Mouse (Mus musculus): ENCODE data around the gene Plp1.

The Plp1 gene

DNA sequence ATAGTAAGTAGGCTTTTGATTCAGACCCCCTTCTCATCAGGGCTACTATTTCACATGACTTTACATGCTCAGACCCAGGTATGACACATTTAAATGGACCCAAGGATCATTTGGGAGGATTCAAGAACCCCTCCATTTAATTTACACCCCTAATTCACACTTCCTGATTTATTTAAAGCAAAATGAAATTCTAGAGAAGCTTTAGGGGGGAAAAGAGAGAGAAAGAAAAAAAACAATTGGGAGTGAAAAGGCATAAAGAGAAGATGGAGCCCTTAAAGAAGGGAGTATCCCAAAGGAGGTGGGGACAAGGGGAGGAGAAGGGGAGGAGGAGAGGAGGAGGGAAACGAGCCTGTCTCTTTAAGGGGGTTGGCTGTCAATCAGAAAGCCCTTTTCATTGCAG, at the start of gene Plp1:
Gene Plp1 (plus strand): TSS at position 301 of the 400 bp plus-strand sequence.
- in situ Hi-C loops (cut with MboI, MseI): loop anchor here in 1 of 2 experiments (5.0 kb wide), 1 partner anchor 195 kb away; no protein-coding TSS in a partner anchor

DNA sequence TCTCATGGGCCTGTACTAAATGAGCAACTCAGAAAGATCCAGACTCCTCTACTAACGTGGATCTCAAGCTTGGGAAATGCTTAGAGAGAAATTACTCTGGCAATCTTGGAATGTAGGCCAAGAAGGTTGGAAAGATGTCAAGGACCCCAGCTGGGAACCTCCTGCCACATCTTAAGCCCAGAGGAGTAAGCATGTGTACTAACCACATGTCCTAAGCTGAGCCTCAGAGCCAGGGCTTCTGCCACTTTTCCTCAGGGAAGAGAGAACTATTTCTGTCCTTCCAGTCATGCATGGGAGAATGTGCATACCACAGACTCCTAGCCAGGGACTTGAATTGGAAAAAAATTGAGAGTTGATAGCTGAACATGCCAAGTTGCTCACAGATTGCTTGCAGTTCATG, 49.4 kb upstream of the Plp1 start:
- in situ Hi-C loops (cut with MboI, MseI): no loop called here

DNA sequence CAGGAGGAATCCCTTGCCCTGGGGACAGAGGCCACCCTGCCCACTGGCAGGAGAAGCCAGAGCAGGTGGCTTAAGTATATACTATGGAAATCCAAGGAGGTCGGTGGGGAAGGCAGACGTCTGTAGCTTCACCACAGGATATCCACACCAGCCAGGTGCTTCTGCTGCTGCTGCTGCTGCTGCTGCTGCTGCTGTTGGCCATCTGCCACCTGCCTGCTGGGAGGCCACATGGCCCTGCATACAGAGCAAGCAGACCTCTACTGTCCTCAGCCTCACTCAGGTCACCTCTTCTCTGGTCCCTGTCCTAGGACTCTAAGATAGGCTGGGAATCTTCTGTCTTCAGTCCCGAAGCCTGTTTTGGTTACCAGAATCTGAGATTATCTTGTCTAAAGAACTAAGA, 44.4 kb upstream of the Plp1 start:
- in situ Hi-C loops (cut with MboI, MseI): no loop called here

DNA sequence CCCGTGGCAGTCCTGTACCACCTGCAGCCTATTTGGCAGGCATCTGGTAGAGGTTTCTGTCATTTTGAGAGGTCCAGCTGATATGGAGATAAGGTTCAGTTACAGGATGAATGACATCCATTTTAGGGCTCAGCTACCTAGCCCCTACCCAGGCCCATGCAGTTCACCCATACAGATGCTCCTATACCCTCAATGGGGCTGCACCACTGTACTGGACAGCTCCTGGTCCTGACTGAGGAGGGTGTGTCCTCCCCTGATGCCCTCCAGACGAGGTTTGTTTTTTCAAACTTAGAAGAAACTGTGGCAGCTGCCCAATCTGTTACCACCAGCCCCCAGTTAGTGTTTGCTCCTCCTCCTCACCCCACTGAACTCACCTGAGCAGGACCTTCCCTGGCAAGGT, 43.2 kb upstream of the Plp1 start:
- in situ Hi-C loops (cut with MboI, MseI): no loop called here

DNA sequence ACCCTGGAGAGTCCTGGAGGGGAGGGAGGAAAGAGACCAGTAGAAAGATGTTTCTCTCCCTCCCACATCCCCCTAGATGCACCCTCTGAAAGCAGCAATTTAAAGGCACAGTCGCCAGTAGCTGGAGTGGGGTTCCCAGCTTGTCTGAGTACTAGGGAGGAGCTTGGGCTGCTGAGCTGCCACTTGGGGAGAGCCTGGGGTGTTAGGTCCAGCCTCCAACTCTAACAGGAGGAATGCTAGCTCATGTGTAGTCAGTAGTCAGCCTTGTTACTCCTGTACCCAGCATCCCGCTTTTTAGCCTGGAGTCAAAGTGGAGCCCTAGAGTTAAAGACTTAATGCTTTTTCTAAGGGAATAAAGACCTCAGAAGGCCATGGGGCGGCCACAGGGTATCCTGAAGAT, 42.4 kb upstream of the Plp1 start, which contains the start of gene Glra4:
Gene Glra4 (minus strand): TSS at position 101 of the 400 bp plus-strand sequence.
- in situ Hi-C loops (cut with MboI, MseI): no loop called here

DNA sequence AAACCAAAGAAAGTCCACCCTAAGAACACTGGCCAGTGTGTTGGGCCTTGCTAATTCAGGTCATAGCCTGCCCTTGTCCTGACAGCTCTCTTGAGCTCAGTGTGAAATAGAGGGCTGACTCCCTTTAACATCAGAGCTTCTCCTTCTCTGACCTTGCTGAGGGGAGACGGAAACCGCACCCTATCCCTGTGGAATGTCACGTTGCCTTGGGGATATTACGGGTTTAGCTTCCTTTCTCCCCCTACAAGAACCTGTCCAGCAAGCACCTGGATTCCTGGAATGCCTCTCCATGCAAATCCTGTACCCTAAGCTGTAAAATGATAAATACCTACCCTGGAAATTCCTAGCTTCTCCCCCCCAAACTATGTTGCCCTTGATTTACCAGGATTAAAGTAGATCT, 33.0 kb upstream of the Plp1 start:
- in situ Hi-C loops (cut with MboI, MseI): no loop called here

DNA sequence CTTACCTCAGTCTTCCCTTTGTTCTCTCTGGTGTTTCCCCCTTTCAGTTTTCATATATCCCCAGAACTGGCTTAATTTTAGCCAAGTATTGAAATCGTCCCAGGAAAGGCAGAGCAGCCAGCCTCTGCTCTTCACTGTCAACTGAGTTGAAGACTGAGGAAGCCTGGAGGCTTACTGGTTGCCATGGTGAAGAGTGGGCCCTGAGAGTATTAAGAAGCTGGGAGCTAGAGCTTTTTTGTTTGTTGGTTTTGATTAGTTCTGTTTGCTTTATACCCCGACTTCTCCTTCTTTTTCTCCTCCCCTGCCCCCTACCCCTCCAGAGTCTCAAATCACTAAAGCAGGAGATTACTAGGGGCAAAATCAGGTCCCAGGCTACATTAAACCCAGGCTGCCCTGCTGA, 25.2 kb upstream of the Plp1 start:
- in situ Hi-C loops (cut with MboI, MseI): no loop called here

DNA sequence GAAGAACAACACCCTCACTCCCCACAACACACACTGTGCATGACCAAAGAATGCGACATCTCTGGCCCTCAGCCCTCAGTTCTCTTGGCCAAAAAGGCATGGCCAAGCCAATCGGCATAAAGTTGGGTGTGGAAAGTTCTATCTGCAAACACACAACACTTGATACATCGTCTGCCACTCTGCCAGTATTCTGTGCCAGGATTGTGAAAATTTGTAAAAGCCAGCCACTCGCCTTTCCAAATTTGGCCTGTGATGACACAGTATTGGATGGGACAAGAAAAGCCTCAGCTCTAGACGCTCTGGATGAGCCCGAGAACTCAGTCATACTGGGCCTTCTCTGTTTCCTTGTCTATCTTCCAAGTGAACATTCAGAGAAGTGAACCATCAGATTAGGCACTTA, 2.7 kb upstream of the Plp1 start:
- in situ Hi-C loops (cut with MboI, MseI): loop anchor here in 1 of 2 experiments (5.0 kb wide), 1 partner anchor 192 kb away; no protein-coding TSS in a partner anchor

DNA sequence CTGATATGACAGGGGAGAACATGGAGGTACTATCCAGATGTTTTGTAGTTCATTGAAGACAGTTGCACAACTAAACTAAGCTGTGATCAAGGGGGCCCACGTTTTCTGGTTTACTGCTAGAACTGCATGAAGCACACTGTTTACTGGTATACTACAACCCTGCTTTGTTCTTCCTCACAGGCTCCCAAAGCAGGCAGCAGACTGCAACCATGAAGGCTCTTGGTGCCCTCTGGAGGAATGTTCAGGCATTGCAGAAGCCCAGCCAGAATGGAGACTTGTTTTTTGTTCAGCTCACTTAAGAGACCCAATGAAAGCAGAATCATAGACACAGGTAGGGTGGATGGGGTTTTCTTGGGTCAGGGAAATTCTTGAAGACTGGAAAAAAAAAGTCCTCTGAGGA, 2.2 kb upstream of the Plp1 start:
- in situ Hi-C loops (cut with MboI, MseI): loop anchor here in 1 of 2 experiments (5.0 kb wide), 1 partner anchor 193 kb away; no protein-coding TSS in a partner anchor

DNA sequence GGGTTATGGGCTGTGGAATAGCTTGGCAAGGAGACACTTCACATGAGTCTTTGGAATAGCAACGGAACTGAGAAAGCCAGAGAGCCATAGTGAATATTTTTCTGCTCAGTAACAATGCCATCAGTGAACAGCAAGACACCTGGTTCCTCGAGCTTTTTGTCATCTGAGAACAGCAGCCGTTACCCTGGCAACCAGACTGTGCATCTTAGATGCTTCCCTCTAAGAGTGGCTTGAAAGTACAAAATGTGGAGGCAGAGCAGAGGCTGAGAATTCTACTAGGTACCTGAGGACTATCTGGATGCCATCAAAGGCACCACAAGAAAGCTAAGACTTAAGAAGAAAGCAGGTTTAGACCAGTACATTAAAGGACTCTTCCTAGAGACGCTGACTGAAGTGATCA, 2.5 kb downstream of the Plp1 start:
- in situ Hi-C loops (cut with MboI, MseI): no loop called here

DNA sequence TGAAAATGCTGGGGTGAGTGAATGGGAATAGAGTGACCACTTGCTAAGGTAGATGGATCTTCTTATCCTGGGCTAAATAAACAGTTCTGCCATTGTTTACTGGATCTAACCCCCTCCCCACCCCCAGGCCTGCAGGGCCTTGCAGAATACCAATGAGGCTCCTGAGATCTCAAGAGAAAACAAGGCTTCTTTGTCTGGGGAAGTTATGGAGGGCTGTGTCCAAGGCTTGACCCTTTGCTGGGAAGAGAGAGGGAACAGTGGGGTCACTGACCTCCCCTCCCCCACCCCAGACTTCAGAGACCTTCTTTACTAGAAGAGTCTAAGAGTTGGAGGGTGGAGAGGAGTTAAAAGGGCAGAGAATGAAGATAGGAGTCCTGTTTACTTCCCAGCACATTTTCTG, 6.1 kb downstream of the Plp1 start:
- in situ Hi-C loops (cut with MboI, MseI): no loop called here

DNA sequence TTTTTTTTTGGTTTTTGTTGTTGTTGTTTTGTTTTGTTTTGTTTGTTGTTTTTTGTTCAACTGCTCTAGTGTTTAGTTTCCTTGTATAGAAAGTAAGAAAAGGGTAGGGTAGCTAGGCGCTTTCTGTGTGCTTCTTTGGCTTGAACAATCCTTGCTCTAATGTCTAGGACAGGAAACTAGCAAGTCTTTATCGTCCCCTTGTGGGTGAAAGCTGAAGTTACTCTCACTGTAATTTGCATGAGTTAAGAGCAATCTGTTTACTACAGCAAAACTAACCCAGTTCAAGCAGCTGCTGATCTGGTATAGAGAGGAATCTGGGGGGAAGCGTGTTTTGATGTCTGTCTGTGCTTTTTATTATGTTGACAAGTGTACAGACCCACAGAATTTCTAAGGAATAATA, 27.8 kb downstream of the Plp1 start:
- in situ Hi-C loops (cut with MboI, MseI): no loop called here

DNA sequence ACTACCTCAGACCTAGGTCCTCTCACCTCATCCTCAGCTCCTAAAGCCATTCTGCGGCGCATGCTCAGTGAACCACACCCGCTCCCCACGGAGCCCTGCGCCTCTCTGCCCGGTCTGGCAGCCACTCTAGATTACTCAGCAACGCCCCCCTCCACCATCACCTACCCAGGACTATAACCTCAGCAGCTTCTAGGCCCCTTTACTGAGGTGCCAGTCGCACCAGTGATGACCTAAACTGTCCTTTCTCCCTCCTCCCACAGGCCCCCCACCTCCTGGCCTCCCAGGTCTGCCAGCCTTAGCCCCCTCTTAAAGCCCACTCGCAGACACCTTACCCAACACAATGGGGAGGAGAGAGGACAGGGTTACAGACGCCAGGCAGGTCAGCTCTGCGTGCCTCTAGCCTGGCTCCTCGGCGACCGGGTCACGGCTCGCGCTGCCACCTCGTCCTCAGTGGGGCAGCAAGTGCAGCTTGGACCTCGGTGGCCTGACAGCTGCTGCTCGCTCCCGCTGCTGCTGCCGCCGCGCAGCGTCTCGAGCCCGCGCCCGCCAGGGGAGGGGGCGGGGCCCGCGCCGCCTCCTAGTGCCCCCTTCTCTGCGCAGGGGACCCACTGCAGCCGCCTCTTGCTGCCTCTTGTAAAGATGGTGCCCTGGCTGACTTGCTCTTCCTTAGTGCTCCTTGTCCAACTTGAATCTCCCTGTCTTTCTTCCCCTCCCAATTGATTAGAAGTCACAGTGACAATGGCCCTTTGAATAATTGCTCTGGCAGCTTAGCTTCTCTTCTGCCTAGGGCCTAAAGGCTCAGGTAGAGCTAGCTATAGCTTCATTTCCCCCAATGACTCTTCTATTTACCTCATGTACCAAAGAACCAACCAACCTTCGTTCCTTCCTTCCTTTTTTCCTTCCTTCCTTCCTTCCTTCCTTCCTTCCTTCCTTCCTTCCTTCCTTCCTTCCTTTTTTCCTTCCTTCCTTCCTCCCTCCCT, 45.9 kb downstream of the Plp1 start, which contains the start of gene Rab9b:
Gene Rab9b (minus strand): TSS at position 695 of the 980 bp plus-strand sequence.
- in situ Hi-C loops (cut with MboI, MseI): no loop called here

Data from T-helper 17 cell (primary cell).